Mouse (Mus musculus) liver, embryonic 14.5 days (tissue): ENCODE data around the gene Cdc42se2. TPM values are rescaled to one million over a fixed set of nuclear protein-coding genes. Genes with fewer than 3 reads are reported as not detected.

Experiments used
- ATAC-seq: fragments of 200-750 bp; cut with Nextera tagmentation; 2 replicates; pipeline ENCODE4 v1.8.0; 2017; ENCODE audit warnings: moderate number of reproducible peaks, mild to moderate bottlenecking, moderate library complexity; ENCODE audit not compliant: insufficient read depth
- DNase-seq, 3 experiments: peaks; one replicate each; pipeline ENCODE4 v3.0.0-alpha.2; 2012 to 2013; ENCODE audit warnings: low read depth in 3 of 3, low spot score in 3 of 3
- H3K27ac ChIP-seq: fragments of 300-500 bp; sonication (generic); 2 replicates; pipeline ENCODE4 v1.5.1; 2014; ENCODE audit warnings: moderate library complexity, mild to moderate bottlenecking, control low read depth, inconsistent platforms
- H3K27me3 ChIP-seq: fragments of 300-500 bp; sonication (generic); 2 replicates; pipeline ENCODE4 v1.6.1; 2014; ENCODE audit warnings: mild to moderate bottlenecking, low read length, moderate library complexity; ENCODE audit not compliant: control insufficient read depth, insufficient read depth
- H3K36me3 ChIP-seq: fragments of 300-500 bp; sonication (generic); replicated peaks from 2 replicates; pipeline ENCODE4 v1.6.1; 2014; ENCODE audit warnings: low read depth; ENCODE audit not compliant: control insufficient read depth, insufficient read depth
- H3K4me1 ChIP-seq, 2 experiments: fragments of 200-500 bp in 1 of 2; fragments of 300-500 bp in 1 of 2; sonication (generic) in 1 of 2; replicated peaks; 2 replicates each; pipeline ENCODE4 v1.6.1; 2012 to 2014; ENCODE audit warnings: antibody characterized with exemption in 1 of 2, inconsistent platforms in 1 of 2, low read length in 1 of 2; ENCODE audit not compliant: control insufficient read depth in 2 of 2, insufficient read depth in 2 of 2
- H3K4me2 ChIP-seq: fragments of 300-500 bp; sonication (generic); 2 replicates; pipeline ENCODE4 v1.6.1; 2014; ENCODE audit warnings: low read depth, mild to moderate bottlenecking, control low read depth, moderate library complexity
- H3K4me3 ChIP-seq, 2 experiments: fragments of 200-500 bp in 1 of 2; fragments of 300-500 bp in 1 of 2; sonication (generic) in 1 of 2; 2 replicates each; pipeline ENCODE4 v1.5.1; 2012 to 2014; ENCODE audit warnings: low read depth in 2 of 2, low read length in 2 of 2, mild to moderate bottlenecking in 2 of 2, control low read depth in 1 of 2, inconsistent platforms in 1 of 2, moderate library complexity in 1 of 2; ENCODE audit not compliant: insufficient read depth in 1 of 2
- H3K9ac ChIP-seq: fragments of 300-500 bp; sonication (generic); replicated peaks from 2 replicates; pipeline ENCODE4 v1.6.1; 2014; ENCODE audit warnings: mild to moderate bottlenecking, control low read depth, moderate library complexity
- H3K9me3 ChIP-seq: fragments of 300-500 bp; sonication (generic); 2 replicates; pipeline ENCODE4 v1.6.1; 2016; ENCODE audit warnings: low read length, mixed read lengths; ENCODE audit not compliant: control insufficient read depth
- CTCF ChIP-seq: IDR thresholded peaks from 2 replicates; pipeline ENCODE4 v1.5.1; 2016; ENCODE audit warnings: antibody characterized with exemption, low read depth, control low read depth
- EP300 ChIP-seq: IDR thresholded peaks from 2 replicates; pipeline ENCODE4 v1.6.1; 2016; ENCODE audit warnings: antibody characterized with exemption, low read depth
- whole genome bisulfite sequencing: fragments of 180-500 bp; shearing (Covaris S2); extraction: QIAGEN DNeasy Blood & Tissue Kit; methylation state at CpG from one replicate; pipeline ENCODE4 v1.1.7; 2014; ENCODE audit not compliant: insufficient replicate concordance; 5-methylcytosine and 5-hydroxymethylcytosine counted together
- polyA plus RNA-seq, 2 experiments: library from polyadenylated mRNA; depleted of rRNA in 1 of 2; stranded (reverse) in 1 of 2; unstranded in 1 of 2; fragments of >200 nt; fragmentation: Nextera tagmentation in 1 of 2; extraction: Ambion mirVana in 1 of 2; gene quantifications; 2 replicates each; pipeline versions ENCODE4 v1.2.1 to v1.2.3; 2012 to 2014

The Cdc42se2 gene
- polyA plus RNA-seq, 2 experiments: 9.2 to 15.5 TPM

GRCm38 (mm10) chr11:54722057-54722456 lies 65.4 kb downstream of the Cdc42se2 start:
- Histone ChIP-seq H3K9ac (no peak overlapping the region), H3K4me2 (no peak overlapping the region), H3K27ac (no peak overlapping the region), H3K4me1 (peaks cover 0 to 3% of the 10 kb centered on the region in 2 experiments; a peak in 1 of 4 replicates), H3K9me3 (no peaks in the 10 kb centered on the region), H3K4me3 (no peak overlapping the region), H3K27me3 (no peaks in the 10 kb centered on the region), H3K36me3 (no peaks in the 10 kb centered on the region)
- TF ChIP-seq CTCF (no peak), EP300 (no peak)
- 76% methylated on average over 6 of the region's 6 CpGs for WGBS
- ATAC-seq: no peak
- DNase-seq: no peak

- Histone ChIP-seq H3K36me3 (no peaks in the 10 kb centered on the region; the same call in 1 of the 2 replicates), H3K9me3 (no peaks in the 10 kb centered on the region), H3K4me1 (no peaks in the 10 kb centered on the region), H3K27me3 (no peaks in the 10 kb centered on the region), H3K4me3 (no peak overlapping the region), H3K27ac (no peak overlapping the region), H3K4me2 (no peak overlapping the region), H3K9ac (no peak overlapping the region)
- DNase-seq (no peak), ATAC-seq (no peak)
- no peak for TF ChIP-seq CTCF
- TF ChIP-seq EP300: no peak
- 69% methylated on average over 3 of the region's 3 CpGs for WGBS
These were observed 68.9 kb downstream of the Cdc42se2 start for GRCm38 (mm10) chr11:54718601-54719000.

- H3K36me3 ChIP-seq: no peaks in the 10 kb centered on the region; the same call in 1 of the 2 replicates
- no peak for DNase-seq
- H3K27ac ChIP-seq: no peak overlapping the region
- H3K9ac ChIP-seq: no peak overlapping the region
- no peak for ATAC-seq
- H3K27me3 ChIP-seq: no peaks in the 10 kb centered on the region
- TF ChIP-seq EP300 (no peak), CTCF (no peak)
- H3K4me1 ChIP-seq: no peaks in the 10 kb centered on the region
- WGBS: 74% methylated on average over 3 of the region's 3 CpGs
- H3K4me2 ChIP-seq: no peak overlapping the region
- H3K9me3 ChIP-seq: no peaks in the 10 kb centered on the region
- H3K4me3 ChIP-seq: no peak overlapping the region
These were observed 69.6 kb downstream of the Cdc42se2 start for GRCm38 (mm10) chr11:54717893-54718292.

- no peak overlapping the region for H3K4me3 ChIP-seq
- no peaks in the 10 kb centered on the region for H3K27me3 ChIP-seq
- no peaks in the 10 kb centered on the region for H3K9me3 ChIP-seq
- no peak overlapping the region for H3K27ac ChIP-seq
- ATAC-seq (no peak), DNase-seq (no peak)
- H3K9ac ChIP-seq: no peak overlapping the region
- no peaks in the 10 kb centered on the region for H3K4me1 ChIP-seq
- no peak overlapping the region for H3K4me2 ChIP-seq
- TF ChIP-seq CTCF (no peak), EP300 (no peak)
- H3K36me3 ChIP-seq: no peaks in the 10 kb centered on the region; the same call in 1 of the 2 replicates
- 40% methylated on average over 2 of the region's 2 CpGs for WGBS
These were observed 74.6 kb downstream of the Cdc42se2 start for GRCm38 (mm10) chr11:54712849-54713248.

GRCm38 (mm10) chr11:54710512-54711293 lies 76.8 kb downstream of the Cdc42se2 start:
- H3K4me3 ChIP-seq: no peak overlapping the region
- H3K27me3 ChIP-seq: no peaks in the 10 kb centered on the region
- no peak for DNase-seq
- WGBS: 42% methylated on average over 4 of the region's 4 CpGs
- TF ChIP-seq CTCF (no peak), EP300 (no peak)
- no peaks in the 10 kb centered on the region for H3K9me3 ChIP-seq
- H3K36me3 ChIP-seq: no peaks in the 10 kb centered on the region; the same call in 1 of the 2 replicates
- no peaks in the 10 kb centered on the region for H3K4me1 ChIP-seq
- ATAC-seq: no peak
- H3K27ac ChIP-seq: no peak overlapping the region
- H3K4me2 ChIP-seq: no peak overlapping the region
- no peak overlapping the region for H3K9ac ChIP-seq
